Mouse (Mus musculus) lung, adult 2 months (tissue): ENCODE measurements around the gene Slc26a3.

Experiments
- CTCF ChIP-seq: fragments of 200-500 bp; IDR thresholded peaks from 2 replicates; pipeline ENCODE4 v1.5.1; 2011; ENCODE audit warnings: mild to moderate bottlenecking, low read length, control low read depth; ENCODE audit not compliant: insufficient read depth
- POLR2A ChIP-seq: fragments of 200-500 bp; IDR thresholded peaks from 2 replicates; pipeline ENCODE4 v1.6.1; 2011; ENCODE audit warnings: low read depth, mild to moderate bottlenecking, control low read depth, low read length, borderline replicate concordance; ENCODE audit errors: extremely low read depth

- TF ChIP-seq CTCF: no peak
- no peak for TF ChIP-seq POLR2A
Observed at GRCm38 (mm10) chr12:31520119-31520518, 129.4 kb downstream of the Slc26a3 start.
